Mouse (Mus musculus) forebrain, postnatal 0 days (tissue): ENCODE measurements at regions not wholly inside any gene's neighbourhood (a gene's known extent, or its start where the extent isn't known, plus 50 kb on each side); places are given as distances from the start of the nearest gene placed in this dataset.

Experiments
- ATAC-seq: fragments of 200-750 bp; cut with Nextera tagmentation; 2 replicates; pipeline ENCODE4 v1.8.0; 2017; ENCODE audit warnings: mild to moderate bottlenecking, moderate library complexity
- DNase-seq: peaks from one replicate; pipeline ENCODE4 v3.0.0-alpha.2; 2015
- H3K27ac ChIP-seq: fragments of 300-500 bp; sonication (generic); 2 replicates; pipeline ENCODE4 v1.5.1; 2014; ENCODE audit warnings: low read depth, mild to moderate bottlenecking, antibody characterized with exemption, low read length, moderate library complexity, mixed read lengths
- H3K27me3 ChIP-seq: fragments of 300-500 bp; sonication (generic); 2 replicates; pipeline ENCODE4 v1.6.1; 2014; ENCODE audit warnings: mild to moderate bottlenecking, low read length, mixed read lengths; ENCODE audit not compliant: insufficient read depth
- H3K36me3 ChIP-seq: fragments of 300-500 bp; sonication (generic); 2 replicates; pipeline ENCODE4 v1.6.1; 2014; ENCODE audit warnings: mild to moderate bottlenecking, moderate library complexity; ENCODE audit not compliant: insufficient read depth
- H3K4me1 ChIP-seq: fragments of 300-500 bp; sonication (generic); 2 replicates; pipeline ENCODE4 v1.6.1; 2014; ENCODE audit warnings: antibody characterized with exemption; ENCODE audit not compliant: insufficient read depth
- H3K4me2 ChIP-seq: fragments of 300-500 bp; sonication (generic); 2 replicates; pipeline ENCODE4 v1.6.1; 2014; ENCODE audit warnings: low read depth, mild to moderate bottlenecking, moderate library complexity
- H3K4me3 ChIP-seq: fragments of 300-500 bp; sonication (generic); 2 replicates; pipeline ENCODE4 v1.5.1; 2014; ENCODE audit warnings: low read depth, low read length, mixed read lengths
- H3K9ac ChIP-seq: fragments of 300-500 bp; sonication (generic); 2 replicates; pipeline ENCODE4 v1.6.1; 2014; ENCODE audit warnings: mild to moderate bottlenecking
- H3K9me3 ChIP-seq: fragments of 300-500 bp; sonication (generic); 2 replicates; pipeline ENCODE4 v1.6.1; 2016; ENCODE audit warnings: low read length
- CTCF ChIP-seq: sonication (generic); IDR thresholded peaks from 2 replicates; pipeline ENCODE4 v1.5.1; 2016; ENCODE audit warnings: antibody characterized with exemption, control low read depth, low read depth
- WGBS: fragments of 180-500 bp; shearing (Covaris S2); extraction: QIAGEN DNeasy Blood & Tissue Kit; methylation state at CpG from one replicate; pipeline ENCODE4 v1.1.7; 2014; 5-methylcytosine and 5-hydroxymethylcytosine counted together

DNA sequence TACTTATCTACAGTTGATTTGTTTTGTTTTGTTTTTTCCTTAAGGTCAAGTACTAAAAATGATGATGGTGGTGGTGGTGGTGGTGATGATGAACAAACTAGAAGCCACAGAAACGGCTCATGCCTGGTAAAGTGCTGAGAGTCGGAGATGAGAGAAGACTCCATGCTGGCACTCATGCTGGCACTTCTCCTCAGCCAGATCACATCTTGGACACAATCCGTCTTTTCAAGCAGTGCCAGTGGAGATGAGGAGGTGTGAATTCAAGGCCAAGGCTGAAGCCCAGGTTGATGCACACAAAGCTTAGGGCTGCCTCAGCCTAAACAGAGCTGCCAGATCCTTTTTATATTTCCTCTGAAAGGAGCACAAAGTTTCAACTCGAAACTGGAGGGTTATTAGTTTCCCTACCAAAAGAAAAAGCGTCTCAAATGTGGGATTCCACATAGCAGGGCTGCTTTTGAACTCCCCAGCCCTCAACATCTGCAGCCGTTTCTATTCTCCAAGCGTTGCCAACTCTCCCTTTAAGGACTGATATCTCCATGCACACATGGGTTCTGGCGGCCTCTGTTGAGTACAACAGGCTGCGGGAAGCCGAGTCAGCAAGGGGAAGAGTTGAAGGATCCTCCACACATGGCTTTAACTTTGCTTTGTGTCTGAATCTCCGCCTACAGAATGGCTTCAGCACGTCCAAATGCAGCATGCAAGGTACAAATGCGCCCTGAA lies 373.2 kb downstream of the Efna5 start:
- 73% methylated on average over 13 of the region's 13 CpGs for WGBS
- Histone ChIP-seq H3K9me3 (no peaks in the 10 kb centered on the region), H3K9ac (no peak overlapping the region), H3K4me1 (no peaks in the 10 kb centered on the region), H3K4me3 (no peak overlapping the region), H3K4me2 (no peak overlapping the region), H3K27ac (no peak overlapping the region), H3K27me3 (no peaks in the 10 kb centered on the region), H3K36me3 (no peaks in the 10 kb centered on the region)
- no peak for DNase-seq
- no peak for ATAC-seq
- no peak for TF ChIP-seq CTCF

DNA sequence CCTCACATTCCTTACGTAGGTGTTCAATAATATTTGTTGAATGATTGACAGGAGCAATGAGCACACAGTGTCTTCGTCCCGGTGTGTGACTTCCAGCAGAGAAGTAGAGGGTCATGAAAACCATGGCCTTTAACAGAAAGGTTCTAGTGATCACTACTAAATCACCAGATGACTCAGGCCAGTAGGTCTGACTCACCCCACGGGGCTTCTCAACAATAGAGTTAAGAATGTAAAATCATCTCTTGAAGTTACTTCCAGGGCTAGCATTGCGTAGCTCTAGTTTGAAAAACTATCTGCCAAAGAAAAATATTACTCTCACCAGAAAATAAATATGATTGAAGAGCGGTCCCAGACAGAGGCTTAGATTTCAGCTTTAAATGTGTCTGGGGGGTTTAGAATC lies 376.4 kb downstream of the Efna5 start:
- ATAC-seq, result no peak
- Histone ChIP-seq H3K9me3 (no peaks in the 10 kb centered on the region), H3K27ac (no peak overlapping the region), H3K9ac (no peak overlapping the region), H3K4me1 (no peaks in the 10 kb centered on the region), H3K4me3 (no peak overlapping the region), H3K4me2 (no peak overlapping the region), H3K36me3 (no peaks in the 10 kb centered on the region), H3K27me3 (no peaks in the 10 kb centered on the region)
- no peak for TF ChIP-seq CTCF
- WGBS, result 82% methylated on average over 6 of the region's 6 CpGs
- no peak for DNase-seq

DNA sequence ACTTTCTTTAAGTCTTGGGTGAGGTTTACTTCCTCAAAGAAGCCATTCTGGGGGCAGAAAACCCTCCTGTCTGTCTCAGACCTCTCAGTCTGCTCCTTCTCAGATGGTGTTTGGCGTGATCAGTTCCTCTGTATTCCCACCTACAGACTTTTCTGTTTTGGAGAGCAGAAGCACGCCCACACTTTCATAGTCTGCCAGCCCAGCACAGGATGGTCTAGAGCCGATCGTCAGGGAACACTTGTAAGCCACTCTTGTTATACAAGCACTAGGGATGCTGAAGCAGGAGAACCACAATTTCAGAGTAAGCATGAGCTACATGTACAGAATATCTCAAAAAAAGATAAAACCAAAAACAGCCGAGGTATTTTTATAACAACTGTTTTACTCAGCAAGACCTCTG lies 410.4 kb downstream of the Efna5 start:
- Histone ChIP-seq H3K27ac (no peak overlapping the region), H3K9me3 (no peaks in the 10 kb centered on the region), H3K4me2 (no peak overlapping the region), H3K4me3 (no peak overlapping the region), H3K27me3 (no peaks in the 10 kb centered on the region), H3K9ac (no peak overlapping the region), H3K36me3 (no peaks in the 10 kb centered on the region), H3K4me1 (no peaks in the 10 kb centered on the region)
- 84% methylated on average over 5 of the region's 5 CpGs for WGBS
- DNase-seq (no peak), ATAC-seq (no peak)
- TF ChIP-seq CTCF, result no peak

DNA sequence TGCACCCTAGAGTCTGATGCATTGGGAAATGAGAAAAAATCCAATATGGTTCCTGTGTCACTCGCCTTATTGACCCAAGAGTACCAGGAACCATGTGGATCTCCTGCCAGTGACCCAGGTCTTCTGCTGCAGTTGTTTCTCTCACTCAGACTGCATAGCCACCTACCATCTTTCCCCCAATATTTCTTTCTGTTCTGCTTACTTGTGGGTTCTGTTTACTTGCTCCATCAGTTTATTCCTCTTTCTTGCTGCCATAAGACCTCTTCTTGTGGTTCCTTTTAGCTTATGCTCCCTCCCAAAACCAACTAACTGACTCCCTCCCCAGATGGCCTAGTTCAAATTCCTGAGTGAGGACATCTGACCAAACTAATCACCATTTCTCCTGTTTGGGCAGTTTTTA lies 411.8 kb downstream of the Efna5 start:
- Histone ChIP-seq H3K27me3 (no peaks in the 10 kb centered on the region), H3K36me3 (no peaks in the 10 kb centered on the region), H3K4me3 (no peak overlapping the region), H3K9ac (no peak overlapping the region), H3K27ac (no peak overlapping the region), H3K4me1 (no peaks in the 10 kb centered on the region), H3K9me3 (no peaks in the 10 kb centered on the region), H3K4me2 (no peak overlapping the region)
- DNase-seq (no peak), ATAC-seq (no peak)
- TF ChIP-seq CTCF, result no peak
- 71% methylated on average over 1 of the region's 1 CpGs for WGBS

DNA sequence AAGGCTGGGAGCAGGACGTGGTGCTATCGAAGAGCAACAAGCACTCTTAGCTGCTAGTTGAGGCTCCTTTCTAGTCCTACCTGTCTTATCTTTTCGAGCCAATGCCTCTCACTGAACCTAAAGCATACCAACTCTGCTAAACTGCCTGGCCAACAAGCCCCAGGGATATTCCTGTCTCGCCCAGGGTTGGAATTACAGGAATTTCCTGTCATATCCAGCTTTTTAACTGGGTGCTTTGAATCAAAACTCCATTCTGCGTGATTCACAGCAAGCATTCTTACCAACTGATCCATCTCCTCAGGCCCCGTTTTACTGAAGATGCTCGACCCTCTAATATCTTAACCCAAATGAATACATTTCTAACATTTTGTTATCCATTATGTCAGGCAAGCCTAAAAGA lies 412.3 kb downstream of the Efna5 start:
- WGBS, result 89% methylated on average over 7 of the region's 7 CpGs
- Histone ChIP-seq H3K4me3 (no peak overlapping the region), H3K4me1 (no peaks in the 10 kb centered on the region), H3K9me3 (no peaks in the 10 kb centered on the region), H3K27ac (no peak overlapping the region), H3K36me3 (no peaks in the 10 kb centered on the region), H3K9ac (no peak overlapping the region), H3K27me3 (no peaks in the 10 kb centered on the region), H3K4me2 (no peak overlapping the region)
- TF ChIP-seq CTCF, result no peak
- DNase-seq (no peak), ATAC-seq (no peak)

DNA sequence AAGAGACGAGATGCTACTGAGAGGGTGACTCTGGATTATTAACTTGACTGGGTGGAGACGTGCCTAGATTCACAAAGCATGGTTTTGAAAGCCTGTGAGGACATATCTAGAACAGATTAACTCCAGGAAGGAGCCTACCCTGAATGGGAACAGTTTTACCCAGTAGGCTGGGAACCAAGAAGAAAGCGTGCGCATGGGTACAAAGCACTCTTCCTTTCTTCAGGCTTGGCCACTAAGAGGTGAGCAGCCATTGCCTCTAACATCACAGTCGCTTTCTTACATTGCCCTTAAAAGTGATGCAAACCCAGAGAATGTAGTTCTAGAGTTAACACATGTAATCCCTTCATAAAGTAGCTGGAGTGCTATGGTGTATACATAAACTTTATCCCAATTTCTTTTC lies 414.0 kb downstream of the Efna5 start:
- Histone ChIP-seq H3K9ac (no peak overlapping the region), H3K9me3 (no peaks in the 10 kb centered on the region), H3K4me3 (no peak overlapping the region), H3K4me2 (no peak overlapping the region), H3K27ac (no peak overlapping the region), H3K27me3 (no peaks in the 10 kb centered on the region), H3K4me1 (no peaks in the 10 kb centered on the region), H3K36me3 (no peaks in the 10 kb centered on the region)
- no peak for TF ChIP-seq CTCF
- WGBS, result 87% methylated on average over 5 of the region's 5 CpGs
- DNase-seq (no peak), ATAC-seq (no peak)

DNA sequence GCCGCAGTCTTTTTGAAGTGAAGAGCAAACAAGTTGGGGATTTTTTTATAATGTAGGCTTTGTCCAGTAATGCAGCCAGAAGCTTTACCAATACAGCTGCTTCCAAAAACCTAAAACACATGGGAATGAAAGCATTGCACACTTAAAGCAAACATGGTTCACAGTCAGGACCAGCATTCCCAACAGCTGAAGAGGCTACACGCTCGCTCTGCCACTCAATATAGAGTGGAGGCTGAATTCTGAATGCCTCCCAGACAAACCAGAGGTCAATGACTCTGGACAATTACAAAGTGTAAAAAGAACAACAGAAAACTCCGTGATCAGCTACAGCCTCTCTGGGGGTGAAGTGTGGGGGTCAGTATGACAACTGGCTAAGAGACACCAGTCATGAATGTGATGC lies 416.1 kb downstream of the Efna5 start:
- Histone ChIP-seq H3K27me3 (no peaks in the 10 kb centered on the region), H3K4me3 (no peak overlapping the region), H3K27ac (no peak overlapping the region), H3K36me3 (no peaks in the 10 kb centered on the region), H3K9ac (no peak overlapping the region), H3K4me1 (no peaks in the 10 kb centered on the region), H3K4me2 (no peak overlapping the region), H3K9me3 (no peaks in the 10 kb centered on the region)
- no peak for ATAC-seq
- TF ChIP-seq CTCF, result no peak
- 75% methylated on average over 4 of the region's 4 CpGs for WGBS
- no peak for DNase-seq
